Mouse (Mus musculus) frontal cortex, postnatal 36 days (tissue): ENCODE measurements around the gene Hs6st1.

ENCODE experiments used
- DNase-seq, 2 experiments: peaks; one replicate each; pipeline ENCODE4 v3.0.0; 2022; ENCODE audit warnings: low spot score in 2 of 2

The Hs6st1 gene

GRCm38 (mm10) chr1:36083554-36083953, 15.4 kb downstream of the Hs6st1 start:
- no peak for DNase-seq

- DNase-seq: no peak
Observed at GRCm38 (mm10) chr1:36085069-36085468, 16.9 kb downstream of the Hs6st1 start.

- no peak for DNase-seq
Observed at GRCm38 (mm10) chr1:36088367-36088766, 20.2 kb downstream of the Hs6st1 start.

- DNase-seq: no peak
Observed at GRCm38 (mm10) chr1:36089481-36089880, 21.3 kb downstream of the Hs6st1 start.

- no peak for DNase-seq
Observed at GRCm38 (mm10) chr1:36090011-36090721, 22.0 kb downstream of the Hs6st1 start.

GRCm38 (mm10) chr1:36090722-36091110, 22.5 kb downstream of the Hs6st1 start:
- no peak for DNase-seq

GRCm38 (mm10) chr1:36091246-36091645, 23.0 kb downstream of the Hs6st1 start:
- DNase-seq: no peak

- no peak for DNase-seq
Observed at GRCm38 (mm10) chr1:36093741-36094140, 25.5 kb downstream of the Hs6st1 start.

GRCm38 (mm10) chr1:36095423-36096272, 27.4 kb downstream of the Hs6st1 start:
- DNase-seq: peak; percentile 93 to 95

GRCm38 (mm10) chr1:36098432-36098831, 30.2 kb downstream of the Hs6st1 start:
- no peak for DNase-seq

GRCm38 (mm10) chr1:36100371-36100770, 32.2 kb downstream of the Hs6st1 start:
- DNase-seq: no peak

GRCm38 (mm10) chr1:36105917-36106706, 37.9 kb downstream of the Hs6st1 start:
- no peak for DNase-seq

- DNase-seq: no peak
Observed at GRCm38 (mm10) chr1:36109987-36110386, 41.8 kb downstream of the Hs6st1 start.

GRCm38 (mm10) chr1:36112665-36113064, 44.5 kb downstream of the Hs6st1 start:
- no peak for DNase-seq

- DNase-seq: no peak
Observed at GRCm38 (mm10) chr1:36113670-36114069, 45.5 kb downstream of the Hs6st1 start.

GRCm38 (mm10) chr1:36114844-36115243, 46.6 kb downstream of the Hs6st1 start:
- no peak for DNase-seq

GRCm38 (mm10) chr1:36116488-36116887, 48.3 kb downstream of the Hs6st1 start:
- DNase-seq: no peak

GRCm38 (mm10) chr1:36118061-36118685, 50.0 kb downstream of the Hs6st1 start:
- DNase-seq: no peak

GRCm38 (mm10) chr1:36118958-36119357, 50.8 kb downstream of the Hs6st1 start:
- DNase-seq: no peak

- no peak for DNase-seq
Observed at GRCm38 (mm10) chr1:36119426-36119825, 51.2 kb downstream of the Hs6st1 start.

- DNase-seq: no peak
Observed at GRCm38 (mm10) chr1:36121172-36121571, 53.0 kb downstream of the Hs6st1 start.

- no peak for DNase-seq
Observed at GRCm38 (mm10) chr1:36125076-36125475, 56.9 kb downstream of the Hs6st1 start.
